Mouse (Mus musculus): ENCODE results near the gene Kcnk3. TPM values are rescaled to one million over a fixed set of nuclear protein-coding genes. Genes with fewer than 3 reads are reported as not detected.

The Kcnk3 gene
- polyA plus RNA-seq, 1 experiment from 2014 or later = 35.7 TPM

DNA sequence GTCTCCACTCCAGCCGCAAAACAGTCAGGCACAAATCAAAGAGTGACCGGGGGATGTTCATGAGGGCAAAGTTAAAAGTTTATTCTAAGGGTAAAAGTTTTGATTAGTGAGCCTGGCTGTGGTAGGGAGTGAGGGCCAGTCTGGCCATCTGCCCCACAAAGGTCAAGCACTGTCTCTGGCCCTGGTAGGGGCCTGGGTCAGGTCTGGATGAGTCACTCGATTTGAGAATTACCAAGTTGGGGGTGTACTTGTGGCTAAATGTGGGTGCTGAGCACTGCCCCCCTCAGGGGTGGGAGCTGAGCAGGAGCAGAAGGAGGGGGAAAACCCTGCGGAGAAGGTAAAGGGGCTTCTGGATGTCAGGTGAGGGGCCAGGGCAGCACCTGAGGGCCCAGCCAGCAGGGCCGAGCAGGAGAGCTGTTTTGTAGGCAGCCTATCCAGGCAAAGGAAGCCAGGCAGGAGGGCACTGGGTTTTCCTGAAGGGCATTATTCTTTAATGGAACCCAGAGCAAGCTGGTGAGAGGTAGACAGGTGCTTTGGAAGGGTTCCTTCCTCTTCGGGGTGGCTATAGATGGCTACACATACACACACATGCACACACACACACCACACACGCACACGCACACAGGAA lies 30.5 kb downstream of the Kcnk3 start:
- Histone ChIP-seq H3K4me3 (ENCODE audit: low read depth, low read length) (no peak overlapping the region), H3K27ac (ENCODE audit: low read length) (no peak overlapping the region), H3K36me3 (ENCODE audit: insufficient read depth, low read length) (no peaks in the 10 kb centered on the region), H3K9ac (replicated peaks; ENCODE audit: low read depth) (no peak overlapping the region), H3K4me2 (replicated peaks; ENCODE audit: low read depth, low read length) (no peak overlapping the region), H3K4me1 (ENCODE audit: insufficient read depth, low read depth, low read length) (peaks cover 36% of the 10 kb centered on the region), H3K27me3 (replicated peaks; ENCODE audit: insufficient read depth, low read length) (peaks cover 13% of the 10 kb centered on the region; the same call in 1 of the 2 replicates), H3K9me3 (ENCODE audit: low read length) (no peaks in the 10 kb centered on the region)
- DNase-seq (ENCODE audit: low spot score) (no peak), ATAC-seq (no peak)
- TF ChIP-seq CTCF (IDR thresholded peaks at IDR 0.05) = no peak
- no peak for TF ChIP-seq EP300 (IDR thresholded peaks at IDR 0.05)
- 66% methylated on average over 8 of the region's 8 CpGs for WGBS

DNA sequence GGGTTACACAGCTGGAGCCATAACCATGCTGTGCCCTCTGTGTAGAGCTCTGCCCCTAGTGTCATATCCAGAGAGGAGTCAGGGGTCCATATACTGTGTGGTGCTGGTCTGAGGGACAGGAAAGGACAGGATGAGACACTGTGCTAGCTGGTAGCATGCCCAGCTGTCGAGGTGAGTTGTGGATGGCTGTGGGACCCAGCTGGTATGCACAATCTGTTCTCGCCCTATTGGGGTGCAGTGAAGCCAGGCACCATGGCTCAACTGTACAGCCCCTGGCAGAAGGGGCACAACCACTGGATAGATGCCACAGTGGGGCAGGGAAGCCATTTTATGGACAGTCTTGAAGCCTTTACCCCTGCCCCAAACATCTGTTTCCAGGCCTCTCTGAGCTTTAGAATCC lies 31.2 kb downstream of the Kcnk3 start:
- ATAC-seq (no peak), DNase-seq (ENCODE audit: low spot score) (no peak)
- 77% methylated on average over 2 of the region's 2 CpGs for WGBS
- Histone ChIP-seq H3K36me3 (ENCODE audit: insufficient read depth, low read length) (no peaks in the 10 kb centered on the region), H3K4me3 (ENCODE audit: low read depth, low read length) (no peak overlapping the region), H3K4me2 (replicated peaks; ENCODE audit: low read depth, low read length) (no peak overlapping the region), H3K9ac (replicated peaks; ENCODE audit: low read depth) (no peak overlapping the region), H3K4me1 (ENCODE audit: insufficient read depth, low read depth, low read length) (peaks cover 32% of the 10 kb centered on the region), H3K27ac (ENCODE audit: low read length) (no peak overlapping the region), H3K27me3 (replicated peaks; ENCODE audit: insufficient read depth, low read length) (peaks cover 13% of the 10 kb centered on the region; the same call in 1 of the 2 replicates), H3K9me3 (ENCODE audit: low read length) (no peaks in the 10 kb centered on the region)
- TF ChIP-seq EP300 (IDR thresholded peaks at IDR 0.05) (no peak), CTCF (IDR thresholded peaks at IDR 0.05) (no peak)

DNA sequence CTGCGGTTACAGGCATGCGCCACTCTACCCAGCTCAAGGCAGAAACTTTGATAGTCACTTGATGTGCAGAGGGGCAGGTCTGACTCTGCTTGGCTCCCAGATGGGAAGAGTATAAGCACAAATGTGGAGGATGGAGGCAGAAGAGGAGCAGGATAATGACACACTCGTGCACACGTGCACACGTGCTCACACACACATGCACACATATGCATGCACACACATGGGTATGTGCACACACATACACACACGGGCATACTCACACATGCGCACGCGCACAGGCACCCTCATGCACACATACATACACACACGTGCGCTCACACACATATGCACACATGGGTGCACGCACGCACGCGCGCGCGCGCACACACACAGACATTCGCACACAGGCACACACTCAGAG lies 32.6 kb downstream of the Kcnk3 start:
- H3K4me2 ChIP-seq (replicated peaks; ENCODE audit: low read depth, low read length) = no peak overlapping the region
- WGBS = 96% methylated on average over 20 of the region's 20 CpGs
- peaks cover 19% of the 10 kb centered on the region; the same call in 1 of the 2 replicates for H3K4me1 ChIP-seq (ENCODE audit: insufficient read depth, low read depth, low read length)
- H3K4me3 ChIP-seq (ENCODE audit: low read depth, low read length) = no peak overlapping the region
- no peak for TF ChIP-seq CTCF (IDR thresholded peaks at IDR 0.05)
- TF ChIP-seq EP300 (IDR thresholded peaks at IDR 0.05) = no peak
- DNase-seq (ENCODE audit: low spot score) = no peak
- H3K36me3 ChIP-seq (ENCODE audit: insufficient read depth, low read length) = no peaks in the 10 kb centered on the region
- no peak for ATAC-seq
- H3K9ac ChIP-seq (replicated peaks; ENCODE audit: low read depth) = no peak overlapping the region
- H3K27me3 ChIP-seq (replicated peaks; ENCODE audit: insufficient read depth, low read length) = peaks cover 13% of the 10 kb centered on the region; the same call in 1 of the 2 replicates
- H3K27ac ChIP-seq (ENCODE audit: low read length) = no peak overlapping the region
- H3K9me3 ChIP-seq (ENCODE audit: low read length) = no peaks in the 10 kb centered on the region

DNA sequence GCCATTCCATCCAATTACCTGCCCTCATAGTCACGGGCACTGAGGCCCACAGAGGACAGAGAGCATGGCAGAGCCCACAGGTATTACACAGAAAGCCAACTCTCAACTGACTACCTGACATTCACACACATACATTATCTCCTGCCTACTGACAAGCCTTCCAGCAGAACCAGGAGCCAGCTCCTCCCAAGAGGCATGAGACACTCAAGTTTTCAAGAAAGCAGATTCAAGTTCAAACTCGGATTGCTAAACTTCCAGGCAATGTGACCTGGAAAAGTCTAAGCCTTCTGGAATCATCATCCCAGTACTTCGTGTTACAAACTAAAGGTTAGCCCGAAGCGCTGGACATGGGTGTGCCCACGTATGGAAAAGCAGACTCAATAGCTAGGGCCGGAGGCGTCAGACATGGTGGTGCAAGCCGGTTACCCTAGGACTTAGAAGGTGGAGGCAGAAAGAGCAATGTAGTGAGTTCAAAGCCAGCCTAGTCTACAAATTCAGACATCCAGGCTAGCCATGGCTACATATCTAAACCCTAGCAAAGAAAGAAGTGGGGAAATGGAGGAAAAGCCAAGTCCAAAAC lies 33.3 kb downstream of the Kcnk3 start:
- DNase-seq (ENCODE audit: low spot score) (no peak), ATAC-seq (no peak)
- Histone ChIP-seq H3K9me3 (ENCODE audit: low read length) (no peaks in the 10 kb centered on the region), H3K27ac (ENCODE audit: low read length) (no peak overlapping the region), H3K4me1 (ENCODE audit: insufficient read depth, low read depth, low read length) (peaks cover 19% of the 10 kb centered on the region; the same call in 1 of the 2 replicates), H3K4me2 (replicated peaks; ENCODE audit: low read depth, low read length) (no peak overlapping the region), H3K9ac (replicated peaks; ENCODE audit: low read depth) (no peak overlapping the region), H3K27me3 (replicated peaks; ENCODE audit: insufficient read depth, low read length) (peaks cover 13% of the 10 kb centered on the region; the same call in 1 of the 2 replicates), H3K4me3 (ENCODE audit: low read depth, low read length) (no peak overlapping the region), H3K36me3 (ENCODE audit: insufficient read depth, low read length) (no peaks in the 10 kb centered on the region)
- TF ChIP-seq CTCF (IDR thresholded peaks at IDR 0.05) = no peak
- TF ChIP-seq EP300 (IDR thresholded peaks at IDR 0.05) = no peak
- 92% methylated on average over 9 of the region's 9 CpGs for WGBS

DNA sequence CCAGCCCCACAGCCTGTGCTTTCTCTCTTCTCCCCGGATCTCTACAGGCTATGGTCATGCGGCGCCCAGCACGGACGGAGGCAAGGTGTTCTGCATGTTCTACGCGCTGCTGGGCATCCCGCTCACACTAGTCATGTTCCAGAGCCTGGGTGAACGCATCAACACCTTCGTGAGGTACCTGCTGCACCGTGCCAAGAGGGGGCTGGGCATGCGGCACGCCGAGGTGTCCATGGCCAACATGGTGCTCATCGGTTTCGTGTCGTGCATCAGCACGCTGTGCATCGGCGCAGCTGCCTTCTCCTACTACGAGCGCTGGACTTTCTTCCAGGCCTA lies 33.8 kb downstream of the Kcnk3 start:
- no peak for TF ChIP-seq EP300 (IDR thresholded peaks at IDR 0.05)
- TF ChIP-seq CTCF (IDR thresholded peaks at IDR 0.05) = no peak
- no peak overlapping the region for H3K4me2 ChIP-seq (replicated peaks; ENCODE audit: low read depth, low read length)
- peak overlapping the region; percentile 21; the same call in 1 of the 2 replicates for H3K4me3 ChIP-seq (ENCODE audit: low read depth, low read length)
- ATAC-seq (no peak), DNase-seq (ENCODE audit: low spot score) (no peak)
- H3K36me3 ChIP-seq (ENCODE audit: insufficient read depth, low read length) = no peaks in the 10 kb centered on the region
- no peaks in the 10 kb centered on the region for H3K9me3 ChIP-seq (ENCODE audit: low read length)
- WGBS = 60% methylated on average over 22 of the region's 22 CpGs
- peaks cover 13% of the 10 kb centered on the region; the same call in 1 of the 2 replicates for H3K27me3 ChIP-seq (replicated peaks; ENCODE audit: insufficient read depth, low read length)
- H3K9ac ChIP-seq (replicated peaks; ENCODE audit: low read depth) = no peak overlapping the region
- H3K27ac ChIP-seq (ENCODE audit: low read length) = no peak overlapping the region
- H3K4me1 ChIP-seq (ENCODE audit: insufficient read depth, low read depth, low read length) = peaks cover 14% of the 10 kb centered on the region; the same call in 1 of the 2 replicates

DNA sequence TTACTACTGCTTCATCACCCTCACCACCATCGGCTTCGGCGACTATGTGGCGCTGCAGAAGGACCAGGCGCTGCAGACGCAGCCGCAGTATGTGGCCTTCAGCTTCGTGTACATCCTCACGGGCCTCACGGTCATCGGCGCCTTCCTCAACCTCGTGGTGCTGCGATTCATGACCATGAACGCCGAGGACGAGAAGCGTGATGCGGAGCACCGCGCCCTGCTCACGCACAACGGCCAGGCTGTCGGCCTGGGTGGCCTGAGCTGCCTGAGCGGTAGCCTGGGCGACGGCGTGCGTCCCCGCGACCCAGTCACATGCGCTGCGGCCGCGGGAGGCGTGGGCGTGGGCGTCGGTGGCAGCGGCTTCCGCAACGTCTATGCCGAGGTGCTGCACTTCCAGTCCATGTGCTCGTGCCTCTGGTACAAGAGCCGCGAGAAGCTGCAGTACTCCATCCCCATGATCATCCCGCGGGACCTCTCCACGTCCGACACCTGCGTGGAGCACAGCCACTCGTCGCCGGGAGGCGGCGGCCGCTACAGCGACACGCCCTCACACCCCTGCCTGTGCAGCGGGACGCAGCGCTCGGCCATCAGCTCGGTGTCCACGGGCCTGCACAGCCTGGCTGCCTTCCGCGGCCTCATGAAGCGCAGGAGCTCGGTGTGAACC lies 34.3 kb downstream of the Kcnk3 start:
- no peaks in the 10 kb centered on the region for H3K36me3 ChIP-seq (ENCODE audit: insufficient read depth, low read length)
- 11% methylated on average over 68 of the region's 69 CpGs for WGBS
- H3K9ac ChIP-seq (replicated peaks; ENCODE audit: low read depth) = no peak overlapping the region
- H3K4me2 ChIP-seq (replicated peaks; ENCODE audit: low read depth, low read length) = peak overlapping the region; percentile 48
- TF ChIP-seq EP300 (IDR thresholded peaks at IDR 0.05) = no peak
- peak; percentile 38 for TF ChIP-seq CTCF (IDR thresholded peaks at IDR 0.05)
- peak overlapping the region; percentile 21; the same call in 1 of the 2 replicates for H3K4me3 ChIP-seq (ENCODE audit: low read depth, low read length)
- no peak overlapping the region for H3K27ac ChIP-seq (ENCODE audit: low read length)
- H3K4me1 ChIP-seq (ENCODE audit: insufficient read depth, low read depth, low read length) = peaks cover 14% of the 10 kb centered on the region; the same call in 1 of the 2 replicates
- H3K9me3 ChIP-seq (ENCODE audit: low read length) = no peaks in the 10 kb centered on the region
- DNase-seq (ENCODE audit: low spot score) = peak; percentile 22
- H3K27me3 ChIP-seq (replicated peaks; ENCODE audit: insufficient read depth, low read length) = peaks cover 13% of the 10 kb centered on the region; the same call in 1 of the 2 replicates
- peak; percentile 43 for ATAC-seq

Data from lung, postnatal 0 days (tissue).